Mouse (Mus musculus) forebrain, embryonic 11.5 days (tissue): ENCODE measurements around the gene Gnpat. TPM values are rescaled to one million over a fixed set of nuclear protein-coding genes. Genes with fewer than 3 reads are reported as not detected.

Experiments used
- ATAC-seq: fragments of 200-750 bp; cut with Nextera tagmentation; replicated peaks from 2 replicates; pipeline ENCODE4 v1.8.0; 2017; ENCODE audit warnings: moderate TSS enrichment; ENCODE audit not compliant: low FRiP score
- DNase-seq: peaks from one replicate; pipeline ENCODE4 v3.0.0-alpha.2; 2017; ENCODE audit warnings: low spot score
- H3K27ac ChIP-seq: fragments of 300-500 bp; sonication (generic); 2 replicates; pipeline ENCODE4 v1.5.1; 2014; ENCODE audit warnings: low read depth, low read length
- H3K27me3 ChIP-seq: fragments of 300-500 bp; sonication (generic); 2 replicates; pipeline ENCODE4 v1.6.1; 2014; ENCODE audit warnings: mild to moderate bottlenecking, low read length, mixed read lengths; ENCODE audit not compliant: control insufficient read depth, insufficient read depth
- H3K36me3 ChIP-seq: fragments of 300-500 bp; sonication (generic); 2 replicates; pipeline ENCODE4 v1.6.1; 2014; ENCODE audit warnings: mild to moderate bottlenecking, low read length, moderate library complexity, mixed read lengths; ENCODE audit not compliant: control insufficient read depth, insufficient read depth
- H3K4me1 ChIP-seq: fragments of 300-500 bp; sonication (generic); replicated peaks from 2 replicates; pipeline ENCODE4 v1.6.1; 2014; ENCODE audit warnings: low read length, mixed read lengths; ENCODE audit not compliant: control insufficient read depth, insufficient read depth
- H3K4me2 ChIP-seq: fragments of 300-500 bp; sonication (generic); 2 replicates; pipeline ENCODE4 v1.6.1; 2014; ENCODE audit warnings: low read depth, mild to moderate bottlenecking, low read length, moderate library complexity, mixed read lengths; ENCODE audit not compliant: severe bottlenecking
- H3K4me3 ChIP-seq: fragments of 300-500 bp; sonication (generic); 2 replicates; pipeline ENCODE4 v1.5.1; 2014; ENCODE audit warnings: low read depth, low read length
- H3K9ac ChIP-seq: fragments of 300-500 bp; sonication (generic); 2 replicates; pipeline ENCODE4 v1.6.1; 2014; ENCODE audit warnings: low read length
- H3K9me3 ChIP-seq: fragments of 300-500 bp; sonication (generic); 2 replicates; pipeline ENCODE4 v1.6.1; 2016; ENCODE audit warnings: low read length, mixed read lengths; ENCODE audit not compliant: control insufficient read depth
- WGBS: fragments of 180-500 bp; shearing (Covaris S2); extraction: QIAGEN DNeasy Blood & Tissue Kit; methylation state at CpG from one replicate; pipeline ENCODE4 v1.1.7; 2014; 5-methylcytosine and 5-hydroxymethylcytosine counted together
- polyA plus RNA-seq: library from polyadenylated mRNA; unstranded; fragments of >200 nt; fragmentation: Nextera tagmentation; extraction: Ambion mirVana; gene quantifications from 2 replicates; pipeline ENCODE4 v1.2.1, GENCODE M21; 2014

Gnpat gene
- polyA plus RNA-seq, 1 experiment from 2014 or later = 153 TPM

GRCm38 (mm10) chr8:124897386-124898250 lies 34.8 kb downstream of the Gnpat start, which contains the start of the genes Exoc8 and Sprtn:
TSS of gene Exoc8 (minus strand) at chr8:124897705.
TSS of gene Sprtn (plus strand) at chr8:124897886.
- H3K4me1 ChIP-seq = peaks cover 8% of the 10 kb centered on the region
- H3K9ac ChIP-seq = peak within 1 kb of the TSS; percentile 68
- H3K27ac ChIP-seq = peak within 1 kb of the TSS; percentile 68
- WGBS = under 1% methylated on average over 108 of the region's 114 CpGs
- ATAC-seq (peak; percentile 88), DNase-seq (peak; percentile 99)
- H3K4me3 ChIP-seq = peak within 1 kb of the TSS; percentile 92
- H3K9me3 ChIP-seq = no peaks in the 10 kb centered on the region
- no peaks in the 10 kb centered on the region for H3K27me3 ChIP-seq
- peaks cover 18% of the 10 kb centered on the region; the same call in 1 of the 2 replicates for H3K36me3 ChIP-seq
- peak within 1 kb of the TSS; percentile 95 for H3K4me2 ChIP-seq

DNA sequence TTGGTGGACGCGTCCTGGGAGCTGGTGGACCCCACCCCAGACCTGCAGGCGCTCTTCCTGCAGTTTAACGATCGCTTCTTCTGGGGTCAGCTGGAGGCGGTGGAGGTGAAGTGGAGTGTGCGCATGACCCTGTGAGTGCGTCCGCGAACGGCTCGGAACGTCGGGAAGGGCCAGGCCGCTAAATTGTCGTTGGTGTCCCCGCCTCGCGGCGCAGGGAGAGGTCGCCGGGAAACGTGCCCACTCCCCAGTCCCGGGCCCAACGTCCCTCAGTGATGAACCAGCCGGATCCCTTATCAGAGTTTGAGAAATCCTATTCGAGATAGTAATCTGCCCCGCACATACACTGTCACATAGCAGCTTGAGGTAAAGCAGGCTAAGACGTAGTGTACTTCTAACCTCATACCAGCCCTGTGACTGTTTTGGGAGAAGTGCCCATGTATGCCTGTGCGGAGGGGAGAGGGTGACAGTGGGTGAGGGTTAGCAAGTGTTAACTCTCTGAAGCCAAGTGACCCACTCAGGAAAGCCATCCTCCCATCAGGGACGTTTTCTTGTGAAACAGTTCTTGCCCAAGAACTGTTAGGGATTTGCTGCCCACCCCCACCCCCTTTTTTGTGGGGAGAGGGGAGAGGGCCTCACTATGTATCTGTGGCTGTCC lies 35.5 kb downstream of the Gnpat start:
- 8% methylated on average over 31 of the region's 31 CpGs for WGBS
- peaks cover 8% of the 10 kb centered on the region for H3K4me1 ChIP-seq
- H3K27ac ChIP-seq = no peak overlapping the region
- peaks cover 20% of the 10 kb centered on the region; the same call in 1 of the 2 replicates for H3K36me3 ChIP-seq
- H3K9ac ChIP-seq = peak overlapping the region; percentile 68
- H3K27me3 ChIP-seq = no peaks in the 10 kb centered on the region
- DNase-seq = no peak
- peak overlapping the region; percentile 92 for H3K4me3 ChIP-seq
- H3K9me3 ChIP-seq = no peaks in the 10 kb centered on the region
- no peak for ATAC-seq
- H3K4me2 ChIP-seq = peak overlapping the region; percentile 95

DNA sequence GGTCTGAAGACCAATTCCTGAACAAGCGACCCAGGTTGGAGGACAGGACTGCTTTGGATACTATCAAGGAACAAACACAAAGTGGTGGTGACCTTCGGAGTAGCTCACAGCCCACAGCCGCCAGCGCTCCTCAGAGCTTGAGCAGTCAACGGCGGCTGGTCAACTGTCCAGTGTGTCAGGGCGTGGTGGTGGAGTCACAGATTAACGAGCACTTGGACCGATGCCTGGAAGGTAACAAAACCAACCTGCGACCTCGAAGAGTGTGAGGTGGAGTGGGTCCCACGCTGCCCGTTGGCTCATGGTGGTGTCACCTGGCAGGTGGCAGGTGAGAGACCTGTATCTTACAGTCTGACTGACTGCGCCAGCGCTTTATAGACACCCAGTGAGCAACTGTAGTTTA lies 40.4 kb downstream of the Gnpat start:
- no peak overlapping the region for H3K27ac ChIP-seq
- no peaks in the 10 kb centered on the region for H3K27me3 ChIP-seq
- peaks cover 6% of the 10 kb centered on the region for H3K4me1 ChIP-seq
- H3K9me3 ChIP-seq = no peaks in the 10 kb centered on the region
- ATAC-seq (no peak), DNase-seq (no peak)
- H3K36me3 ChIP-seq = peaks cover 14% of the 10 kb centered on the region
- H3K4me2 ChIP-seq = no peak overlapping the region
- H3K9ac ChIP-seq = no peak overlapping the region
- 94% methylated on average over 15 of the region's 15 CpGs for WGBS
- H3K4me3 ChIP-seq = no peak overlapping the region

DNA sequence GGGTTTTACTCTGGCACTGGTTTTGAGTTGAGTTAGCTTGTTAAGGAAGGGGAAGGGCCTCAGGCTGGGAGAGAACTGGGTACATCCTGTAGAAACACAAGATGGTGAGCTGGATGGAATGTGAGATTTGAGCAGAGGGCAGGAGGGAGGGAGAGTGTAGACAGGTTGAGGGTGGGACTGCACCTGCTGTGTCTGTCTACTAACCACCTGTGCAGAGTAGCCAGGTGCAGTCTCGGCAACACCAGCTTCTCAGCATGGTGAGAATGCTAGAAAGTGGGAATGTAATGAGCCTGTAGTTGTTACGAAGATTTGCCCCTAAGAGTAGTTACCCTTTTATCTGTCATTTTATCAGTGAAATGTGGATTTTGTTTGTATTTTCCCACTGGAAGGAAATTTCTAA lies 42.6 kb downstream of the Gnpat start:
- no peak for ATAC-seq
- Histone ChIP-seq H3K9ac (no peak overlapping the region), H3K4me1 (no peaks in the 10 kb centered on the region), H3K36me3 (peaks cover 16% of the 10 kb centered on the region), H3K4me3 (no peak overlapping the region), H3K27me3 (no peaks in the 10 kb centered on the region), H3K9me3 (no peaks in the 10 kb centered on the region), H3K27ac (no peak overlapping the region), H3K4me2 (no peak overlapping the region)
- DNase-seq = no peak
- WGBS = 85% methylated on average over 2 of the region's 2 CpGs

- H3K9ac ChIP-seq = no peak overlapping the region
Observed at GRCm38 (mm10) chr8:124909936-124910335, 47.1 kb downstream of the Gnpat start.

DNA sequence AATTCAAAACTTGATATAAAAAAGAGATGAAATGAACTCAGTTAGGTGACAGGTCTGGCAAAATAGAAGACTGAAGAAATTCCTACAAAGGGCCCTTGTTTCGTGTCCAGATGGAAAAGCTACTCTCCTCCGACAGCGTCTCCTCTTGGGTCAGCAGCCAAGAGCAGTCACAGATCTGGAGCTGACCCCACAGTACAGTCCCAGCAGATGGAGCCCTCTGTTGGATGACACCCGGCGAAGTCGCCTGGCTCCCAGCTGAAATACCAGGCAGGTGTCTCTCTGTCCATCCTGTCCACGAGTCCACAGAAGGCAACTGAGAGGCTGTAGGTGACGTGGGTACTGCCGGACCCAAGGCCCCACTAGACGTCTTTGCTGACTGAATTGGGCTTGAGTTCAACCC lies 47.5 kb downstream of the Gnpat start:
- no peaks in the 10 kb centered on the region for H3K9me3 ChIP-seq
- H3K27ac ChIP-seq = no peak overlapping the region
- WGBS = 90% methylated on average over 10 of the region's 10 CpGs
- H3K4me1 ChIP-seq = no peaks in the 10 kb centered on the region
- no peak for DNase-seq
- no peak overlapping the region for H3K9ac ChIP-seq
- peaks cover 6% of the 10 kb centered on the region for H3K36me3 ChIP-seq
- H3K27me3 ChIP-seq = no peaks in the 10 kb centered on the region
- H3K4me3 ChIP-seq = no peak overlapping the region
- ATAC-seq = no peak
- H3K4me2 ChIP-seq = no peak overlapping the region

More at GRCm38 (mm10) chr8:124909936-124910335, 47.1 kb downstream of the Gnpat start:
- 97% methylated on average over 16 of the region's 16 CpGs for WGBS
- Histone ChIP-seq H3K27me3 (no peaks in the 10 kb centered on the region), H3K4me3 (no peak overlapping the region), H3K4me2 (no peak overlapping the region), H3K4me1 (no peaks in the 10 kb centered on the region), H3K9me3 (no peaks in the 10 kb centered on the region), H3K36me3 (peaks cover 6% of the 10 kb centered on the region), H3K27ac (no peak overlapping the region)
- DNase-seq (no peak), ATAC-seq (no peak)

DNA sequence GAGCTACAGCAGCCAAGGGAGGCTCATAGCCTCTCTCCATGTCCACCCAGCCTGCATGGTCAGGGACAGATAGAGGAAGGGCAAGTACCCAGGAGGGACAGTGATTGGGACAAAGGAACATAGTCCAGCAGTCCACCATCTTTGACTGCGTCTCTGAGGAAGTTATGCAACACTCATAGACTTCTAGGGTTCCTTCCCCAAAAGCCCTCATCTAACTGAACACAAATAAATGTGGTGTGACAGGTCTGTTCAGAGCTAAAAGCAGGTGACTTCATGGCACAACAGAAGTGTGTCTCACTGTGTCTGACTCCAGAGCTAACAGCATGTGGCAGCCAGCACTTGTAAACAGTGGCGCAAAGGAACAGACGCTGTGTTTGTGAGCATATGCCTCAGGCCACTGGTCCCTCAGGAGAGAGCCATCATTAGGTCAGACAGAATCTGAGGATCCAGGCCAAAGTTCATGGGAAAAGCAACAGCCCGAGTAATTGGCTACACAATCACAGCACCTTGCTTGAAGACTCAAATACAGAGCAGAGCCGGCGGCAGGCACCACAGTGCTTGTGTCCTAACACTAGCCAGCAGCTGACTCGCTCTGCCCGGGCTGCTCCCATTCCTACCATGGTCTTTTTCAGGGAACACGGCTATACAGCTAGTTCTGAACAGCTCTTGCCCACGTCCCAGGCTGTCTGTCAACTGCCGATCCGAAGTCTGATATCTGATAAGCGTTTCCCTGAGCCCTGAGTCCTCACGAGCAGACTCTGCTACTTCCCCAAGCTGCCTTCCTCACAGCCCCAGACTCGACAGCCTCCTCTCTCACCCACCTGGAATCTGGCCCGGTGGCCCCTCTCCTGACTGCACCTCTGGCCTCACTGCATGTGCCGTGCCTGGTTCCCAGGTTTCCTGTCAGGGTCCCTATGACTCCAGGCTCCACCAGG lies 49.4 kb downstream of the Gnpat start:
- no peak overlapping the region for H3K4me2 ChIP-seq
- no peak overlapping the region for H3K27ac ChIP-seq
- no peak for ATAC-seq
- H3K4me3 ChIP-seq = no peak overlapping the region
- H3K36me3 ChIP-seq = peaks cover 6% of the 10 kb centered on the region
- 82% methylated on average over 17 of the region's 17 CpGs for WGBS
- no peaks in the 10 kb centered on the region for H3K4me1 ChIP-seq
- no peaks in the 10 kb centered on the region for H3K9me3 ChIP-seq
- H3K9ac ChIP-seq = no peak overlapping the region
- no peaks in the 10 kb centered on the region for H3K27me3 ChIP-seq
- DNase-seq = no peak

DNA sequence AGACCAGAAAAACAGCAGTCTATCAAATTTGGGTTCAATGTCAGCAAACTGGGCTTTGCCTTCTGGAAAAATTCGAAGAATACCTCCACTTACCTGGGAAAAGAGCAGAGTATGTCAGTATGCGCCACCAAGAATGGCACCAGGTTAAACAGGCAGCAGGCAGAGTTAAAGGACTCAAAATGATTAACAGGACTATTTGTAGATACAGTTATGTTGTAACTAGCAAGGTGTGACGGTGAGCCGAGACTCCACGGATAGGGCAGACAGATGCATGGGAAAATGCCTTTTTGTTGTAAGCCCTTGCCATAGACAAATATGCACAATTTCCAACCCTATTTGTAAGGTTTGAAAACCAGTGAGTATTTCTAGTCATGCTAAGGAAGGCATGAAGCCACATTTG lies 51.2 kb downstream of the Gnpat start:
- H3K9ac ChIP-seq = no peak overlapping the region
- H3K4me2 ChIP-seq = no peak overlapping the region
- H3K27me3 ChIP-seq = no peaks in the 10 kb centered on the region
- H3K36me3 ChIP-seq = peaks cover 6% of the 10 kb centered on the region
- DNase-seq (no peak), ATAC-seq (no peak)
- H3K9me3 ChIP-seq = no peaks in the 10 kb centered on the region
- H3K4me1 ChIP-seq = no peaks in the 10 kb centered on the region; the same call in 1 of the 2 replicates
- no peak overlapping the region for H3K4me3 ChIP-seq
- no peak overlapping the region for H3K27ac ChIP-seq
- 97% methylated on average over 5 of the region's 5 CpGs for WGBS
